Mouse (Mus musculus) gastrocnemius, postnatal 36 days (tissue): ENCODE measurements around the gene Gabrb1. TPM values are rescaled to one million over a fixed set of nuclear protein-coding genes. Genes with fewer than 3 reads are reported as not detected.

Experiments
- total RNA-seq, 2 experiments: library from RNA; stranded (reverse); gene quantifications; 2 replicates each; pipeline ENCODE4 v1.2.3; 2021

Gene Gabrb1
- total RNA-seq, 2 experiments from 2014 or later: not detected

Other genes starting within 250 kb of the Gabrb1 start
- not detected for gene Cox7b2, start 109.9 kb upstream of the Gabrb1 start, total RNA-seq
- gene Gabra4, start 195 bp downstream of the Gabrb1 start, total RNA-seq: not detected